Mouse (Mus musculus) ES-E14 (cell line): ENCODE results near the gene Eif4a3. TPM values are rescaled to one million over a fixed set of nuclear protein-coding genes. Genes with fewer than 3 reads are reported as not detected.

ENCODE experiments used
- DNase-seq: peaks from one replicate; pipeline ENCODE4 v3.0.0-alpha.2; 2013; ENCODE audit warnings: low read depth, low spot score
- H3K27ac ChIP-seq: 2 replicates; pipeline ENCODE4 v1.5.1; 2012; ENCODE audit warnings: low read depth, mild to moderate bottlenecking, low read length, moderate library complexity, mixed read lengths; ENCODE audit not compliant: poor library complexity, insufficient read depth, severe bottlenecking
- H3K36me3 ChIP-seq: 2 replicates; pipeline ENCODE4 v1.6.1; 2012; ENCODE audit warnings: mild to moderate bottlenecking, low read length, moderate library complexity, mixed read lengths; ENCODE audit not compliant: control insufficient read depth, poor library complexity, insufficient read depth, severe bottlenecking
- H3K4me1 ChIP-seq, 2 experiments: fragments of 150-350 bp in 1 of 2; sonication (generic) in 1 of 2; 2 replicates each; pipeline ENCODE4 v1.6.1; 2012; ENCODE audit warnings: low read length in 2 of 2, mild to moderate bottlenecking in 1 of 2, mixed read lengths in 1 of 2; ENCODE audit not compliant: control insufficient read depth in 2 of 2, insufficient read depth in 2 of 2, poor library complexity in 1 of 2
- H3K4me3 ChIP-seq, 2 experiments: fragments of 150-350 bp in 1 of 2; sonication (generic) in 1 of 2; 2 replicates each; pipeline ENCODE4 v1.5.1; 2012; ENCODE audit warnings: low read length in 2 of 2, low read depth in 1 of 2, mild to moderate bottlenecking in 1 of 2, mixed read lengths in 1 of 2; ENCODE audit not compliant: insufficient read depth in 1 of 2, poor library complexity in 1 of 2, severe bottlenecking in 1 of 2
- H3K9ac ChIP-seq: 2 replicates; pipeline ENCODE4 v1.6.1; 2012; ENCODE audit warnings: low read depth, mild to moderate bottlenecking, low read length, mixed read lengths; ENCODE audit not compliant: poor library complexity, insufficient read depth, severe bottlenecking
- H3K9me3 ChIP-seq: fragments of 150-350 bp; sonication (generic); 2 replicates; pipeline ENCODE4 v1.6.1; 2012; ENCODE audit warnings: low read depth, mild to moderate bottlenecking, low read length; ENCODE audit not compliant: control insufficient read depth, insufficient read depth
- CHD2 ChIP-seq: IDR thresholded peaks from 2 replicates; pipeline ENCODE4 v1.6.1; 2014; ENCODE audit warnings: mild to moderate bottlenecking, low read depth, low read length, inconsistent platforms
- HCFC1 ChIP-seq: IDR thresholded peaks from 2 replicates; pipeline ENCODE4 v1.6.1; 2012; ENCODE audit warnings: low read length, inconsistent platforms, borderline replicate concordance; ENCODE audit not compliant: insufficient read depth
- MAFK ChIP-seq: IDR thresholded peaks from 2 replicates; pipeline ENCODE4 v1.6.1; 2014; ENCODE audit warnings: mild to moderate bottlenecking, low read depth, low read length, inconsistent platforms; ENCODE audit not compliant: insufficient read depth
- ZC3H11A ChIP-seq: IDR thresholded peaks from 2 replicates; pipeline ENCODE4 v1.6.1; 2012; ENCODE audit warnings: low read depth, mild to moderate bottlenecking, inconsistent platforms, low read length, borderline replicate concordance
- ZNF384 ChIP-seq: IDR thresholded peaks from 2 replicates; pipeline ENCODE4 v1.6.1; 2012; ENCODE audit warnings: low read depth, low read length, inconsistent platforms
- in situ Hi-C, 2 experiments: fragments of 600-800 bp; cut with MboI; formaldehyde crosslinking; loops; one replicate each; pipeline ENCODE4 v1.15.1; 2025; ENCODE audit warnings: low sequenced_read_pairs in 2 of 2, inconsistent platforms in 1 of 2; ENCODE audit not compliant: unreplicated experiment in 2 of 2
- total RNA-seq: library from RNA; depleted of rRNA; stranded (reverse); fragments of 300-350 nt; gene quantifications from 2 replicates; pipeline ENCODE4 v1.2.3, GENCODE M21; 2012

Gene Eif4a3
- total RNA-seq, 1 experiment, result 400 TPM

GRCm38 (mm10) chr11:119268557-119269195 lies 31.2 kb downstream of the Eif4a3 start:
- in situ Hi-C loops, result no loop called here

GRCm38 (mm10) chr11:119267768-119268556 lies 31.9 kb downstream of the Eif4a3 start, which contains the start of gene Gaa:
Gene Gaa (plus strand): TSS chr11:119267887.
- Histone ChIP-seq H3K9ac (peak within 1 kb of the TSS; percentile 46), H3K36me3 (peaks cover 5% of the 10 kb centered on the region), H3K27ac (no peak within 1 kb of the TSS), H3K4me3 (peak within 1 kb of the TSS; percentile 55 to 63), H3K9me3 (no peaks in the 10 kb centered on the region), H3K4me1 (peaks cover 3 to 34% of the 10 kb centered on the region in 2 experiments)
- peak; percentile 96 for DNase-seq
- no peak for TF ChIP-seq CHD2
- TF ChIP-seq ZC3H11A, result no peak
- peak; percentile 17; the same call in 1 of the 2 replicates for TF ChIP-seq HCFC1
- TF ChIP-seq ZNF384, result no peak
- TF ChIP-seq MAFK, result no peak
- in situ Hi-C loops, result no loop called here

More at GRCm38 (mm10) chr11:119268557-119269195, 31.2 kb downstream of the Eif4a3 start:
- DNase-seq, result no peak
- H3K9ac ChIP-seq, result peak overlapping the region; percentile 46
- H3K4me3 ChIP-seq, result peak overlapping the region; percentile 55 to 63
- no peak for TF ChIP-seq ZNF384
- no peak for TF ChIP-seq ZC3H11A
- no peak for TF ChIP-seq MAFK
- TF ChIP-seq HCFC1, result no peak
- TF ChIP-seq CHD2, result no peak
- H3K9me3 ChIP-seq, result no peaks in the 10 kb centered on the region
- H3K4me1 ChIP-seq, result peaks cover 3 to 34% of the 10 kb centered on the region in 2 experiments
- no peak overlapping the region for H3K27ac ChIP-seq
- peaks cover 7% of the 10 kb centered on the region for H3K36me3 ChIP-seq

GRCm38 (mm10) chr11:119267241-119267674 lies 32.6 kb downstream of the Eif4a3 start:
- H3K27ac ChIP-seq, result no peak overlapping the region

GRCm38 (mm10) chr11:119265811-119266210 lies 34.1 kb downstream of the Eif4a3 start:
- Histone ChIP-seq H3K4me3 (no peak overlapping the region), H3K27ac (no peak overlapping the region), H3K9me3 (no peaks in the 10 kb centered on the region), H3K36me3 (0 out of 2 replicates have a peak, but pooled peaks cover 2% of the 10 kb centered on the region), H3K9ac (no peak overlapping the region), H3K4me1 (peaks cover 3 to 32% of the 10 kb centered on the region in 2 experiments)
- in situ Hi-C loops, result no loop called here
- TF ChIP-seq ZNF384 (no peak), CHD2 (no peak), MAFK (no peak), HCFC1 (no peak), ZC3H11A (no peak)
- no peak for DNase-seq

More at GRCm38 (mm10) chr11:119267241-119267674, 32.6 kb downstream of the Eif4a3 start:
- H3K36me3 ChIP-seq, result peaks cover 5% of the 10 kb centered on the region
- H3K4me1 ChIP-seq, result peaks cover 3 to 34% of the 10 kb centered on the region in 2 experiments
- H3K9me3 ChIP-seq, result no peaks in the 10 kb centered on the region
- H3K9ac ChIP-seq, result 0 out of 2 replicates have a peak overlapping the region, but pooled peaks have one; percentile 4
- in situ Hi-C loops, result no loop called here
- TF ChIP-seq MAFK (no peak), ZC3H11A (no peak), HCFC1 (no peak), CHD2 (no peak), ZNF384 (no peak)
- no peak for DNase-seq
- no peak overlapping the region for H3K4me3 ChIP-seq
